Mouse (Mus musculus): Measurements from ENCODE around the gene Trpm4.

GRCm38 (mm10) chr7:45264348-45264747 is 69.2 kb downstream of the Trpm4 start:
- TF ChIP-seq POLR2A (IDR thresholded peaks at IDR 0.05; ENCODE audit: insufficient read depth, low read length) (no peak), CTCF (IDR thresholded peaks at IDR 0.05; ENCODE audit: low read depth, low read length) (no peak)

Data from ES-Bruce4 (cell line).